Mouse (Mus musculus) forebrain, embryonic 13.5 days (tissue): ENCODE measurements at regions not wholly inside any gene's neighbourhood (a gene's known extent, or its start where the extent isn't known, plus 50 kb on each side); places are given as distances from the start of the nearest gene placed in this dataset.
A peak's percentile ranks its signal among the peaks of the same experiment; 100 is the strongest.
"Not testable (repeated sequence)": the region's sequence is repeated elsewhere in the genome, so short reads cannot be mapped to it uniquely, and the experiment has no call there.

ENCODE experiments used
- ATAC-seq: fragments of 200-750 bp; cut with Nextera tagmentation; 2 replicates; pipeline ENCODE4 v1.8.0; 2017
- H3K27ac ChIP-seq: fragments of 300-500 bp; sonication (generic); 2 replicates; pipeline ENCODE4 v1.5.1; 2015; ENCODE audit warnings: inconsistent platforms, mild to moderate bottlenecking, moderate library complexity
- H3K27me3 ChIP-seq: fragments of 300-500 bp; sonication (generic); 2 replicates; pipeline ENCODE4 v1.6.1; 2015; ENCODE audit warnings: mild to moderate bottlenecking, inconsistent platforms
- H3K36me3 ChIP-seq: fragments of 300-500 bp; sonication (generic); 2 replicates; pipeline ENCODE4 v1.6.1; 2015; ENCODE audit warnings: mild to moderate bottlenecking, inconsistent platforms; ENCODE audit not compliant: poor library complexity, severe bottlenecking
- H3K4me1 ChIP-seq: fragments of 300-500 bp; sonication (generic); 2 replicates; pipeline ENCODE4 v1.6.1; 2015; ENCODE audit warnings: inconsistent platforms
- H3K4me2 ChIP-seq: fragments of 300-500 bp; sonication (generic); 2 replicates; pipeline ENCODE4 v1.6.1; 2015; ENCODE audit warnings: inconsistent platforms, mild to moderate bottlenecking, moderate library complexity
- H3K4me3 ChIP-seq: fragments of 300-500 bp; sonication (generic); 2 replicates; pipeline ENCODE4 v1.5.1; 2015; ENCODE audit warnings: mild to moderate bottlenecking, inconsistent platforms
- H3K9ac ChIP-seq: fragments of 300-500 bp; sonication (generic); 2 replicates; pipeline ENCODE4 v1.6.1; 2015; ENCODE audit warnings: mild to moderate bottlenecking, inconsistent platforms
- H3K9me3 ChIP-seq: fragments of 300-500 bp; sonication (generic); replicated peaks from 2 replicates; pipeline ENCODE4 v1.6.1; 2016; ENCODE audit warnings: inconsistent platforms
- WGBS: fragments of 180-500 bp; shearing (Covaris S2); methylation state at CpG from one replicate; pipeline ENCODE4 v1.1.7; 2015; 5-methylcytosine and 5-hydroxymethylcytosine counted together

GRCm38 (mm10) chr7:60622271-60623249 lies 482.5 kb upstream of the Snrpn start:
- not testable (repeated sequence) for H3K36me3 ChIP-seq, H3K4me1 ChIP-seq, H3K27me3 ChIP-seq, H3K9me3 ChIP-seq
- Histone ChIP-seq H3K27ac (peak overlapping the region; percentile 52; the same call in 1 of the 2 replicates), H3K4me3 (peak overlapping the region; percentile 33), H3K4me2 (peak overlapping the region; percentile 52), H3K9ac (peak overlapping the region; percentile 50)
- peak; percentile 99 for ATAC-seq
- WGBS: 28% methylated on average over 29 of the region's 29 CpGs

GRCm38 (mm10) chr7:60617070-60617674 lies 477.2 kb upstream of the Snrpn start:
- not testable (repeated sequence) for H3K9me3 ChIP-seq, H3K36me3 ChIP-seq, H3K4me1 ChIP-seq, H3K9ac ChIP-seq, H3K27me3 ChIP-seq, H3K4me3 ChIP-seq, H3K27ac ChIP-seq, H3K4me2 ChIP-seq
- ATAC-seq: peak; percentile 59; the same call in 1 of the 2 replicates
- 10% methylated on average over 5 of the region's 5 CpGs for WGBS
